Mouse (Mus musculus): Measurements from ENCODE around the gene Cib1.
A peak's percentile ranks its signal among the peaks of the same experiment; 100 is the strongest.

The Cib1 gene

DNA sequence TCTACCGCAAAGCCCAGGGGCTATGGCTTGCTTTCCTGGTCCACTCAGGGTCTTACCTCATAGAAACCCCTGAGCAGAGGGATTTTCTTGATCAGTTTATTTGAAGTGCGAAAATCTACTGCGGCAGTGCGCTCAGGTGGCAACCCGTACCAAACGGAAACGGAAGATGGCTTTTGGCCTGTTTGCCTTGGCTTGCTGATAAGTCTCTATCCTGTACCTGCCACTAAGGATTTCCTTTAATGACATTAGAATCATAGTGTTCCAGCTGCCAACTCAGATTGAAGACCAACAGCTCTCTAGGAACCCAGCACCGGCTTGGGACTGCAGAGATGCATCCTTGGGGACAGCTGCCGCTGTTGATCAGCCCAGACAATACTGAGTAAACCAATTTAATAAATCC lies 1.2 kb upstream of the Cib1 start:
- DNase-seq (ENCODE audit: low read depth): peak; percentile 42

GRCm38 (mm10) chr7:80231971-80232488 lies 583 bp downstream of the Cib1 start:
- DNase-seq (ENCODE audit: low read depth): peak; percentile 58

GRCm38 (mm10) chr7:80230196-80230595 lies 2.4 kb downstream of the Cib1 start:
- no peak for DNase-seq (ENCODE audit: low read depth)

DNA sequence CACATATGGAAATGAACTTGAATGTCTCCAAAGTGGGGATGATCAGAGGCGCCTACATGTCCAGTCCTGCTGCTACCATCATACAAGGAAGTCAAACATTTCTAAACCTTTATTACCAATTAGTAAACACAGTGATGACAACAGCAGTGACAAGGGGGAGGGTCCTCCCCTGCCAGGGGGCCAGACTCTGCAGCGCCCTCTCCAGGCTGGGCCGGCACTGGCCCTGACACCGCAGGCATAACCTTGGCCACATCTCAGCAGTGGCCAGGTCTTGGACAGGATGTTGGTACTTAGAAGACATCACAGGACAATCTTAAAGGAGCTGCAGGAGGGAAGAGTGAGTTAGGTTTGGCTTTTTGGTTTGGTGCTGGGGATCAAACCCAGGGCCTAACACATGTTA lies 5.5 kb downstream of the Cib1 start:
- DNase-seq (ENCODE audit: low read depth): peak; percentile 26

GRCm38 (mm10) chr7:80221179-80221750 lies 11.3 kb downstream of the Cib1 start:
- no peak for DNase-seq (ENCODE audit: low read depth)

DNA sequence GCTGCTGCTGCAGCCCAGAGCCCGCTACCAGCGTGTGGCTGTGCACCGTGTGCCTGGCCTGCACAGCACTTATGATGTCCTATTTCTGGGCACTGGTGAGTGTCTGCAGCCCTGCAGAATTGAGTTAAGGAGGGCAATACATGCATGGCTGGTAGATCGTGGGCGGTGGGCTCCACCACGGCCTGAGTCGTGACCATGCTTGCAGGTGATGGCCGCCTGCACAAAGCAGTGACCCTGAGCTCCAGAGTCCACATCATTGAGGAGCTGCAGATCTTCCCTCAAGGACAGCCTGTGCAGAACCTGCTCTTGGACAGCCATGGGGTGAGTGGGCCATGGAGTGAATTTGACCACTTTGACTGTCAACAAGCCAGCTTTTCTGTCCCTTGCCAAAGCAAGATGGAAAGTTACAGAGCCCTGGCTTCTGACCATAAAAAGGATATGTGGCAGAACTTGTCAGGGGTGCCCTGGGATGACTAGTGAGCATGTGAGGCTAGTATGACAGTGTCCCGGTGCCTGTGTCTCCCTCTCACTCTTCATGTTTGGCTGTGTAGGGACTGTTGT lies 12.3 kb downstream of the Cib1 start:
- no peak for DNase-seq (ENCODE audit: low read depth)

DNA sequence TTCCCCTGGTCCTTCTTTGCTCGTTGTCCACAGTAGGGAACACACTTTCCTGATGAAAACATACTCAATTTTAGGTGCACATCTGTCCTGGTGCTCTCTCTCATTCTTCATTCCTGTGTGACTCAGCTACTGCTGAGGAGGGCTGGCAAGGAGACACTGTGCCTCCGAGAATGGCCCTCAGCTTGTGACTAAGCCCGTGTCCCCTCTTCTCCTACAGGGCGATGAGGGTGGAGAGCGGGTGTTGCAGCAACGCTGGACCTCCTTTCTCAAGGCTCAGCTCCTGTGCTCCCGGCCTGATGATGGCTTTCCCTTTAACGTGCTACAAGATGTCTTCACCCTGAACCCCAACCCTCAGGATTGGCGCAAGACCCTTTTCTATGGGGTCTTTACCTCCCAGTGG lies 13.9 kb downstream of the Cib1 start:
- no peak for DNase-seq (ENCODE audit: low read depth)

DNA sequence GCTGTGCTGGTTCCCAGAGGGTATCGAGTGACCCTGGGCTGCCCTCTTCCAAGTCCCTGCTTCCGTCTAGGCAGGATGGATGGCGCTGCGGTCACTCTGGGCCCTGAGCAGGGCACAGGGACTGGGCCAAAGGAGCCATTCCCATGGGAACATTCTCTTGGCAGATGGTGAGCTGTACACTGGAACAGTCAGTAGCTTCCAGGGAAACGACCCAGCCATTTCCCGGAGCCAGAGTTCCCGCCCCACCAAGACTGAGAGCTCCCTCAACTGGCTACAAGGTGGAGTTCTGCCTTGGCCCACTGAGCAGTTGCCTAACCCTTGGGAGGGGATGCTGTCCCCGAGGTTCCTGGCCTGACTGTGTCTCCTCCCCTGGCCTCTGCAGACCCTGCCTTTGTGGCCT lies 16.0 kb downstream of the Cib1 start:
- no peak for DNase-seq (ENCODE audit: low read depth)

- DNase-seq (ENCODE audit: low read depth): peak; percentile 89
Measured at GRCm38 (mm10) chr7:80215398-80215797, 17.2 kb downstream of the Cib1 start.

- DNase-seq (ENCODE audit: low read depth): no peak
Measured at GRCm38 (mm10) chr7:80214459-80214858, 18.2 kb downstream of the Cib1 start.

- DNase-seq (ENCODE audit: low read depth): no peak
Measured at GRCm38 (mm10) chr7:80213604-80214003, 19.0 kb downstream of the Cib1 start.

DNA sequence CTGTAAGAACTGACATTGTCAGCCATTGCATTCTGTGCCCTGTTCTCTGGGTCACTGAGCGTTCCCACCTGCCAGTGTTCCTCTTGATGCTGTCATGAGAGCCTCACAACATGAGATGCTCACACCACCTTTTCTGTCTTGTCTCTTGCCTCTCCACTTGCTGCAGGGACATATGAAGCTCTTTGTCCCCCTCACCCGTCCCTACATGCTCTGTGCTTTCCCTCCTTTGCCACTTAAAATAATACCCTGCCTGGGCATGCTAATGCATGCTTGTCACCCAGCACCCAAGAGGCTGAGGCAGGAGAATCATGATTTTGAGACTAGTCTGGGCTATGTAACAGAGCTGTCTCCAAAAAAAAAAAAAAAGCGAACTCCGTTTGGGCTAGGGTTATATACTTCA lies 21.6 kb downstream of the Cib1 start:
- no peak for DNase-seq (ENCODE audit: low read depth)

- peak; percentile 86 for DNase-seq (ENCODE audit: low read depth)
Measured at GRCm38 (mm10) chr7:80209669-80210068, 22.9 kb downstream of the Cib1 start.

- peak; percentile 41 for DNase-seq (ENCODE audit: low read depth)
Measured at GRCm38 (mm10) chr7:80208738-80209430, 23.7 kb downstream of the Cib1 start.

DNA sequence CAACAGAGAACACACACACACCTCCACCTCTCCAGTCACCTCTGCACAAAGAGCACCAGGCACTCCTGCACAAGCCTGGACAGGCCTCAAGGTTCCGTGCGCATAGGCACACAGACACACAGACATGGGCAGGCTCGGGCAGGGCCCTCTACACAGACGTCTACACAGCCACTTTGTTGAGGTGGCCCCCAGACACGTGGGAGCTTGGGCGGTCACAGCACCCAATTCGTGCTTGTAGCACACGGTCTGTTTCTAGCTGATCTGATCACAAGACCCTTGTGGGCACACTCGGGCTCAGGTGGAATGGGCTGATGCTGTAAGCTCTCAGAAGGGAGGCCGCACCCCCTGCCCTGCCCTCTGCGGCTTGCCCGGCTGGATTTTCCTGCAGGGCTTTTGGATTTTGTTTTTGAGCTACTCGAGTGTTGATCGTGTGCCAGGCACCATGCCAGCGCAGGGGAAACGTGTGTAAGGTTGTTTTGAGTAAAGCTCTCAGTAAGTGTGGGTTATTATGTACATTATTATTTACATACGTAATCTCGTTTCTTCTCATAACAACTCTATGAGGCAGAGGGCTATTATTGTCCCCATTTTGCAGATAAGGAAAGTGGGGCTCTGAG lies 24.5 kb downstream of the Cib1 start:
- DNase-seq (ENCODE audit: low read depth): no peak

DNA sequence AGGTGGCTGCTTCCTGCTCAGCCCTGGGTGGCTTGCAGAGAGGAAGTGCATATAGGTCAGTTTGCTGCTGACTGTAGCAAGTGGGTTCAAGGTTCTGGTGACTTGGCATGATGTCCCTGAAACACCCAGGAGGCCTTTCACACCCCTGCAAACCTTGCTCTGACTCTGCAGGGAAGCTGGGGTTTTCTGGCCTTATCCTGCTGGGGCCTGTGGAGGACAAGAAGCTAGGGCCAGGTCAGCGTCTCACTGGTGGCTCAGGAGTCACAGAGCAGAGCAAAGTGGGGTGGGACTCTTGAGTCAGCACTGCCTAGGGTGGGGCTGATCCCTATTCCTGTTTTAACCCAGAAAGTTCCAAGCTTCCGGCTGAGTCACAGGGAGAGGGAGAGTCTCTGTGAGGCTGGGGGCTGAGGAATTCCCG lies 25.3 kb downstream of the Cib1 start:
- DNase-seq (ENCODE audit: low read depth): no peak

- DNase-seq (ENCODE audit: low read depth): no peak
Measured at GRCm38 (mm10) chr7:80205705-80206589, 26.7 kb downstream of the Cib1 start.

DNA sequence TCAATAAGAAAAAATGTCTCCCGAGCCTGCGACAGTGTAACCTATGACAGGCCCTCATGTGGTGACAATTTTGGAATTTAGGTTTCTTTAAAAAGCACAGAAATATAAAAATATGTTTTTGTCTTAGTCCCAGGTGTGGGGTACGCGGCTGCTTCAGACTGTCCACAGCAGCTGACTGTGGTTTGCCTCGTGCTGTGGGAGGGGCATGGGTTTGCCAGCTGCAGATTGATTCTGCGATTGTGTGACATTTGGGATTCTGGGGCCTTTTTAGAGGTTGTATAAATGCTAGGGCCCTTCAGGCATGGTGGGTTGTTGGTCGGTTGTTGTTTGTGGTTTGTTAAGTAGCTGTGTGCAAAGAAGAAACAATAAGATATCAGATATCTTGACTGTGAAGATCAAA lies 27.7 kb downstream of the Cib1 start:
- no peak for DNase-seq (ENCODE audit: low read depth)

GRCm38 (mm10) chr7:80204362-80204761 lies 28.3 kb downstream of the Cib1 start:
- peak; percentile 78 for DNase-seq (ENCODE audit: low read depth)

DNA sequence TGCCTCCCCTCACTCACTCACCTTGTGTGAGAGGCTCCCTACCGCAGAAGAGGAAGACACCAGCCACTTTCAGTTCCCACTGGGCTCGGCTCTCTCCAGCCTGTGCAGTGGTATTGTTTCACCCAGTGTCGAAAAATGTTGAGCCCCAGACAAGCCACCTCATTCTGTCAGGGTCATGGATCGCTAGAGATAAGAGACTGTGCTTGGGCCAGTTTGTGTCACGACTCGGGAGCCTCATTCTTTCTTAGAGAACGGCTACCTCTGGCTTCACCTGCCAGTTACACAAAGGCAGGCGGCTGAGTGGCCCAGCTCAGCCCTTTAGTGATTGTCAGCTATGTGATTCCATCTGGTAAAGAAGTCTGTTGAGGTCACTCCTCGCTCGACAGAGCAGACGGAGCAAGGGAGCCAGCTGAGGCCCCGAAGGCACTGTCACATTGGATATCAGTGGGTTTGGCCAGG lies 28.9 kb downstream of the Cib1 start:
- no peak for DNase-seq (ENCODE audit: low read depth)

DNA sequence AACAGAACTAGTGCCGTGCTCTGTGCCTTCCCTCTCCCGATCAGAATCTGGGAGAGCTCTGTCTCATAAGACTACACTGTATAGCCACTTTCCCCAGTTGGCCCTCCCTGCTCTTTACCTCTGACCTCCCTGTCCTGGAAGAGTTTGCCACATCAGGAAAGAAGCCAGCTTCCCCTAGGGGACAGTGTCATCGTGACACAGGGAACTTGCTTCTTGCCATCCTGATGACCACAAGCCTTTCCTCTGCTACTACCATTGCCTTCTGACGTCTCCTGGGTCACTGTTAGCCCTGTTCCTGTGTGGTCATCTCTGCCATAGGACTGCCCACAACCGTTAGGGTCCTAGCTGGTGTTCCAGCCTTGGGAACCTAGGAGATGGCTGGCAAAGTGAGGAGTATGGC lies 29.7 kb downstream of the Cib1 start:
- DNase-seq (ENCODE audit: low read depth): no peak
